Mouse (Mus musculus): ENCODE measurements around the gene Gpr15. TPM values are rescaled to one million over a fixed set of nuclear protein-coding genes. Genes with fewer than 3 reads are reported as not detected.

Gene Gpr15
- polyA plus RNA-seq, 1 experiment from 2014 or later: not detected

- H3K27me3 ChIP-seq (ENCODE audit: insufficient read depth, poor library complexity, severe bottlenecking): no peaks in the 10 kb centered on the region
- peak; percentile 73 for DNase-seq (ENCODE audit: low spot score)
- 68% methylated on average over 7 of the region's 7 CpGs for WGBS
- no peak overlapping the region for H3K27ac ChIP-seq
- H3K4me3 ChIP-seq: no peak overlapping the region
- H3K36me3 ChIP-seq: peaks cover 55% of the 10 kb centered on the region
- H3K4me1 ChIP-seq: peaks cover 12% of the 10 kb centered on the region; the same call in 1 of the 2 replicates
- H3K9me3 ChIP-seq: no peaks in the 10 kb centered on the region
Observed at GRCm38 (mm10) chr16:58676156-58676555, 42.7 kb downstream of the Gpr15 start.

- Histone ChIP-seq H3K27me3 (ENCODE audit: insufficient read depth, poor library complexity, severe bottlenecking) (no peaks in the 10 kb centered on the region), H3K27ac (no peak overlapping the region), H3K36me3 (peaks cover 48% of the 10 kb centered on the region), H3K9me3 (no peaks in the 10 kb centered on the region), H3K4me3 (no peak overlapping the region), H3K4me1 (peaks cover 17% of the 10 kb centered on the region; the same call in 1 of the 2 replicates)
- peak; percentile 73 for DNase-seq (ENCODE audit: low spot score)
- WGBS: 92% methylated on average over 13 of the region's 13 CpGs
Observed at GRCm38 (mm10) chr16:58675256-58675655, 43.6 kb downstream of the Gpr15 start.

GRCm38 (mm10) chr16:58673811-58674410, 45.0 kb downstream of the Gpr15 start:
- Histone ChIP-seq H3K4me3 (no peak overlapping the region), H3K4me1 (peaks cover 28% of the 10 kb centered on the region), H3K9me3 (no peaks in the 10 kb centered on the region), H3K27me3 (ENCODE audit: insufficient read depth, poor library complexity, severe bottlenecking) (no peaks in the 10 kb centered on the region), H3K27ac (no peak overlapping the region), H3K36me3 (peaks cover 48% of the 10 kb centered on the region)
- peak; percentile 67 for DNase-seq (ENCODE audit: low spot score)
- 94% methylated on average over 15 of the region's 15 CpGs for WGBS

- Histone ChIP-seq H3K4me1 (peaks cover 33% of the 10 kb centered on the region), H3K27me3 (ENCODE audit: insufficient read depth, poor library complexity, severe bottlenecking) (no peaks in the 10 kb centered on the region), H3K9me3 (no peaks in the 10 kb centered on the region), H3K4me3 (peak overlapping the region; percentile 84), H3K27ac (peak overlapping the region; percentile 37; the same call in 1 of the 2 replicates), H3K36me3 (peaks cover 37% of the 10 kb centered on the region)
- WGBS: 81% methylated on average over 13 of the region's 13 CpGs
- peak; percentile 69 for DNase-seq (ENCODE audit: low spot score)
Observed at GRCm38 (mm10) chr16:58672396-58672795, 46.5 kb downstream of the Gpr15 start.

- Histone ChIP-seq H3K4me1 (peaks cover 30% of the 10 kb centered on the region), H3K27ac (peak overlapping the region; percentile 96), H3K27me3 (ENCODE audit: insufficient read depth, poor library complexity, severe bottlenecking) (no peaks in the 10 kb centered on the region), H3K36me3 (peaks cover 34% of the 10 kb centered on the region), H3K9me3 (no peaks in the 10 kb centered on the region), H3K4me3 (peak overlapping the region; percentile 84)
- DNase-seq (ENCODE audit: low spot score): peak; percentile 3
- 63% methylated on average over 8 of the region's 8 CpGs for WGBS
Observed at GRCm38 (mm10) chr16:58671212-58671985, 47.5 kb downstream of the Gpr15 start.

GRCm38 (mm10) chr16:58670643-58671042, 48.2 kb downstream of the Gpr15 start:
- peak; percentile 74 for DNase-seq (ENCODE audit: low spot score)

GRCm38 (mm10) chr16:58669917-58670630, 48.8 kb downstream of the Gpr15 start, which contains the start of gene Cpox:
Gene Cpox, plus strand, starts transcription at chr16:58670292.
- Histone ChIP-seq H3K9me3 (no peaks in the 10 kb centered on the region), H3K27me3 (ENCODE audit: insufficient read depth, poor library complexity, severe bottlenecking) (no peaks in the 10 kb centered on the region), H3K27ac (peak within 1 kb of the TSS; percentile 96), H3K4me1 (peaks cover 25% of the 10 kb centered on the region), H3K36me3 (peaks cover 26% of the 10 kb centered on the region), H3K4me3 (peak within 1 kb of the TSS; percentile 84)
- whole genome bisulfite sequencing: under 1% methylated on average over 51 of the region's 51 CpGs
- peak; percentile 98 for DNase-seq (ENCODE audit: low spot score)

More at GRCm38 (mm10) chr16:58670643-58671042, 48.2 kb downstream of the Gpr15 start:
- Histone ChIP-seq H3K27me3 (ENCODE audit: insufficient read depth, poor library complexity, severe bottlenecking) (no peaks in the 10 kb centered on the region), H3K27ac (peak overlapping the region; percentile 96), H3K9me3 (no peaks in the 10 kb centered on the region), H3K4me3 (peak overlapping the region; percentile 84), H3K36me3 (peaks cover 30% of the 10 kb centered on the region), H3K4me1 (peaks cover 25% of the 10 kb centered on the region)
- under 1% methylated on average over 25 of the region's 25 CpGs for WGBS

- WGBS: 16% methylated on average over 5 of the region's 5 CpGs
- Histone ChIP-seq H3K27ac (peak overlapping the region; percentile 96), H3K9me3 (no peaks in the 10 kb centered on the region), H3K4me1 (peaks cover 25% of the 10 kb centered on the region), H3K27me3 (ENCODE audit: insufficient read depth, poor library complexity, severe bottlenecking) (no peaks in the 10 kb centered on the region), H3K4me3 (peak overlapping the region; percentile 84), H3K36me3 (peaks cover 18% of the 10 kb centered on the region)
- DNase-seq (ENCODE audit: low spot score): peak; percentile 78
Observed at GRCm38 (mm10) chr16:58669264-58669663, 49.6 kb downstream of the Gpr15 start.

GRCm38 (mm10) chr16:58668586-58668985, 50.3 kb downstream of the Gpr15 start:
- DNase-seq (ENCODE audit: low spot score): peak; percentile 61

More at GRCm38 (mm10) chr16:58668586-58668985, 50.3 kb downstream of the Gpr15 start:
- no peaks in the 10 kb centered on the region for H3K27me3 ChIP-seq (ENCODE audit: insufficient read depth, poor library complexity, severe bottlenecking)
- 62% methylated on average over 3 of the region's 3 CpGs for WGBS
- peaks cover 25% of the 10 kb centered on the region for H3K4me1 ChIP-seq
- H3K4me3 ChIP-seq: no peak overlapping the region
- peak overlapping the region; percentile 96; the same call in 1 of the 2 replicates for H3K27ac ChIP-seq
- H3K9me3 ChIP-seq: no peaks in the 10 kb centered on the region
- peaks cover 11% of the 10 kb centered on the region for H3K36me3 ChIP-seq

Small RNA genes within 50 kb of the gene (microRNA-seq; reads per million reads assigned to microRNA genes)
- gene Gm27564: not detected

Other genes starting within 250 kb of the Gpr15 start
- 22.0 and 28.5 TPM in 2 replicates for gene St3gal6, start 194.8 kb downstream of the Gpr15 start, polyA plus RNA-seq (2016; fragmentation: Nextera tagmentation; extraction: Ambion mirVana)
- gene Gm813, start 102.1 kb downstream of the Gpr15 start, polyA plus RNA-seq (2016; fragmentation: Nextera tagmentation; extraction: Ambion mirVana): not detected in 2 replicates
- not detected in 2 replicates for gene E330017A01Rik, start 80.3 kb downstream of the Gpr15 start, polyA plus RNA-seq (2016; fragmentation: Nextera tagmentation; extraction: Ambion mirVana)
- 63.5 and 89.9 TPM in 2 replicates for gene Cpox, start 48.8 kb downstream of the Gpr15 start, polyA plus RNA-seq (2016; fragmentation: Nextera tagmentation; extraction: Ambion mirVana)
- 106 TPM in 2 replicates for gene Cldnd1, start 8.8 kb upstream of the Gpr15 start, polyA plus RNA-seq (2016; fragmentation: Nextera tagmentation; extraction: Ambion mirVana)
- not detected in 2 replicates for gene Olfr172, start 44.1 kb upstream of the Gpr15 start, polyA plus RNA-seq (2016; fragmentation: Nextera tagmentation; extraction: Ambion mirVana)
- not detected in 2 replicates for gene Olfr173, start 81.2 kb upstream of the Gpr15 start, polyA plus RNA-seq (2016; fragmentation: Nextera tagmentation; extraction: Ambion mirVana)
- not detected in 2 replicates for gene Olfr175-ps1, start 107.7 kb upstream of the Gpr15 start, polyA plus RNA-seq (2016; fragmentation: Nextera tagmentation; extraction: Ambion mirVana)
- not detected in 2 replicates for gene Olfr177, start 155.7 kb upstream of the Gpr15 start, polyA plus RNA-seq (2016; fragmentation: Nextera tagmentation; extraction: Ambion mirVana)
- not detected in 2 replicates for gene Olfr178, start 173.0 kb upstream of the Gpr15 start, polyA plus RNA-seq (2016; fragmentation: Nextera tagmentation; extraction: Ambion mirVana)
- not detected in 2 replicates for gene Olfr181, start 209.7 kb upstream of the Gpr15 start, polyA plus RNA-seq (2016; fragmentation: Nextera tagmentation; extraction: Ambion mirVana)
- gene Olfr180, start 210.3 kb upstream of the Gpr15 start, polyA plus RNA-seq (2016; fragmentation: Nextera tagmentation; extraction: Ambion mirVana): not detected in 2 replicates

Data from heart, embryonic 10.5 days (tissue).